Comparison of ENCODE assay signal across 8 mouse cellular contexts in the genomic region with DNA sequence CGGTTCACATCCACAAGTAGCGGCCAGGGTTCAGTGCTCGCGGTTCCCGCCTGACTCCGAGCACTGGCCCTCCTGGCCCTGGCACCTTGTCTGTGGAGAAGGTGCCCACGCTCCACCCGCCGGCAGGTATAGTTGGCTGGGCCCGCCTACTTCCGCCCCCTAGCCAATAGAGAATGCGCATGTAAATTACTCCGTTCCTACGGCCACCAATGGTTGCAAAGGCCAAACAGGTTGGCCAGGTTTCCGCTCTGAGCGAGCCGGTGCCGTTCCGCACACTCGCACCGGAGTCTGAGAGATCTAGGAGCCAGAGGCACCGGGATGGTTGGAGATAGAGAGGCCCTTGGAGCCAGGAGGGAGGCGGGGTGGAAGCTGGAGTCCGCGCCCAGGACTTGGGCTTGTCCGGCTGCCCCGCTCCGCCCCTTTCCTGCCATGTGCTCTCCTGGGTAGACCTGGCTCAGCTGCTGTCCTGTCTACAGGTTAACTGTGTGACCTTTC. TPM values are rescaled to one million over a fixed set of nuclear protein-coding genes. Genes with fewer than 3 reads are reported as not detected.
DNase-seq lines count a peak whose midpoint lies in the region; ATAC-seq lines count a peak whose summit lies in the region.

No protein-coding gene starts in this region.

- 2% methylated on average over 28 of the region's 28 CpGs for WGBS in heart, embryonic 10.5 days
- WGBS in embryonic facial prominence, embryonic 13.5 days = 1% methylated on average over 28 of the region's 28 CpGs
- 3% methylated on average over 28 of the region's 28 CpGs for WGBS in heart, embryonic 16.5 days
- 11% methylated on average over 28 of the region's 28 CpGs for WGBS in liver, embryonic 13.5 days (ENCODE audit: insufficient replicate concordance)
- under 1% methylated on average over 28 of the region's 28 CpGs for WGBS in stomach, embryonic 14.5 days

- H3K9ac ChIP-seq in embryonic facial prominence, embryonic 13.5 days = peak overlapping the region; percentile 67
- H3K9ac ChIP-seq in heart, embryonic 16.5 days (ENCODE audit: low read length) = peak overlapping the region; percentile 52
- peak overlapping the region; percentile 61 for H3K9ac ChIP-seq in liver, embryonic 13.5 days
- peak overlapping the region; percentile 4; the same call in 1 of the 2 replicates for H3K9ac ChIP-seq in stomach, embryonic 14.5 days (replicated peaks; ENCODE audit: low read depth, low read length)

- DNase-seq in heart, embryonic 10.5 days (ENCODE audit: low spot score) = peak; percentile 90
- no peak for DNase-seq in heart, adult 9 months (ENCODE audit: low spot score in 2 of 2)
- DNase-seq in kidney, postnatal 10 days = peak; percentile 91
- DNase-seq in liver, embryonic 13.5 days = peak; percentile 70

- H3K4me2 ChIP-seq in embryonic facial prominence, embryonic 13.5 days = peak overlapping the region; percentile 86
- H3K4me2 ChIP-seq in heart, embryonic 16.5 days (ENCODE audit: low read depth, low read length) = peak overlapping the region; percentile 81
- peak overlapping the region; percentile 75 for H3K4me2 ChIP-seq in liver, embryonic 13.5 days
- peak overlapping the region; percentile 48 for H3K4me2 ChIP-seq in stomach, embryonic 14.5 days (replicated peaks; ENCODE audit: low read depth, low read length)

- H3K27ac ChIP-seq in heart, embryonic 10.5 days = peak overlapping the region; percentile 81
- peak overlapping the region; percentile 29; the same call in 1 of the 2 replicates for H3K27ac ChIP-seq in embryonic facial prominence, embryonic 13.5 days
- H3K27ac ChIP-seq in heart, embryonic 16.5 days (ENCODE audit: low read length) = peak overlapping the region; percentile 30; the same call in 1 of the 2 replicates
- H3K27ac ChIP-seq in liver, embryonic 13.5 days = peak overlapping the region; percentile 29; the same call in 1 of the 2 replicates
- peak overlapping the region; percentile 44; the same call in 1 of the 2 replicates for H3K27ac ChIP-seq in stomach, embryonic 14.5 days (ENCODE audit: low read length)

- peak; percentile 75 for ATAC-seq in embryonic facial prominence, embryonic 13.5 days (ENCODE audit: insufficient number of reproducible peaks, insufficient read depth, low FRiP score, low TSS enrichment, low read depth)
- ATAC-seq in heart, embryonic 16.5 days (replicated peaks; ENCODE audit: extremely low read depth, insufficient read depth, low FRiP score) = peak; percentile 42; the same call in 1 of the 2 replicates
- peak; percentile 82 for ATAC-seq in liver, embryonic 13.5 days (ENCODE audit: low read depth)
- ATAC-seq in monocyte, adult 5-6 weeks (replicated peaks; ENCODE audit: insufficient number of reproducible peaks, low FRiP score, low TSS enrichment, poor library complexity, severe bottlenecking) = peak; percentile 38
- ATAC-seq in stomach, embryonic 14.5 days (ENCODE audit: insufficient number of reproducible peaks, insufficient read depth, low FRiP score, low read depth) = peak; percentile 94

- no peaks in the 10 kb centered on the region for H3K36me3 ChIP-seq in heart, embryonic 10.5 days
- H3K36me3 ChIP-seq in embryonic facial prominence, embryonic 13.5 days = no peaks in the 10 kb centered on the region
- no peaks in the 10 kb centered on the region for H3K36me3 ChIP-seq in heart, embryonic 16.5 days (ENCODE audit: control insufficient read depth, insufficient read depth)
- no peaks in the 10 kb centered on the region for H3K36me3 ChIP-seq in liver, embryonic 13.5 days
- H3K36me3 ChIP-seq in stomach, embryonic 14.5 days (ENCODE audit: control insufficient read depth, insufficient read depth, low read length) = no peaks in the 10 kb centered on the region

- H3K9me3 ChIP-seq in heart, embryonic 10.5 days = no peaks in the 10 kb centered on the region
- H3K9me3 ChIP-seq in embryonic facial prominence, embryonic 13.5 days = no peaks in the 10 kb centered on the region; the same call in 1 of the 2 replicates
- H3K9me3 ChIP-seq in heart, embryonic 16.5 days (replicated peaks; ENCODE audit: control insufficient read depth, low read length) = 0 out of 2 replicates have a peak, but pooled peaks cover 2% of the 10 kb centered on the region
- H3K9me3 ChIP-seq in liver, embryonic 13.5 days (replicated peaks) = no peaks in the 10 kb centered on the region
- H3K9me3 ChIP-seq in stomach, embryonic 14.5 days (ENCODE audit: control insufficient read depth, low read depth, low read length) = no peaks in the 10 kb centered on the region

- peaks cover 24% of the 10 kb centered on the region for H3K4me1 ChIP-seq in heart, embryonic 10.5 days
- H3K4me1 ChIP-seq in embryonic facial prominence, embryonic 13.5 days = peaks cover 12% of the 10 kb centered on the region
- peaks cover 15% of the 10 kb centered on the region for H3K4me1 ChIP-seq in heart, embryonic 16.5 days (ENCODE audit: control insufficient read depth, insufficient read depth, low read length)
- peaks cover 41% of the 10 kb centered on the region for H3K4me1 ChIP-seq in liver, embryonic 13.5 days (replicated peaks)
- peaks cover 7% of the 10 kb centered on the region; the same call in 1 of the 2 replicates for H3K4me1 ChIP-seq in stomach, embryonic 14.5 days (ENCODE audit: control insufficient read depth, insufficient read depth, low read length)

- no peaks in the 10 kb centered on the region for H3K27me3 ChIP-seq in heart, embryonic 10.5 days (ENCODE audit: insufficient read depth, poor library complexity, severe bottlenecking)
- no peaks in the 10 kb centered on the region for H3K27me3 ChIP-seq in embryonic facial prominence, embryonic 13.5 days
- no peaks in the 10 kb centered on the region for H3K27me3 ChIP-seq in heart, embryonic 16.5 days (ENCODE audit: control insufficient read depth, insufficient read depth, low read length)
- no peaks in the 10 kb centered on the region for H3K27me3 ChIP-seq in liver, embryonic 13.5 days
- no peaks in the 10 kb centered on the region for H3K27me3 ChIP-seq in stomach, embryonic 14.5 days (ENCODE audit: control insufficient read depth, insufficient read depth, low read length)

- H3K4me3 ChIP-seq in heart, embryonic 10.5 days = peak overlapping the region; percentile 65
- peak overlapping the region; percentile 52 for H3K4me3 ChIP-seq in embryonic facial prominence, embryonic 13.5 days
- peak overlapping the region; percentile 52 for H3K4me3 ChIP-seq in heart, embryonic 16.5 days (ENCODE audit: low read length)
- peak overlapping the region; percentile 54 for H3K4me3 ChIP-seq in liver, embryonic 13.5 days (replicated peaks)
- H3K4me3 ChIP-seq in stomach, embryonic 14.5 days (ENCODE audit: low read depth, low read length) = peak overlapping the region; percentile 29

RNA-seq across cellular contexts. Expression of gene Myh9, which starts 15.7 kb away (rescaled TPM):
- polyA plus RNA-seq in heart, embryonic 10.5 days (2016; fragmentation: Nextera tagmentation; extraction: Ambion mirVana) = 34.5 and 37.5 TPM in 2 replicates
- 36.2 and 41.0 TPM in 2 replicates for polyA plus RNA-seq in embryonic facial prominence, embryonic 13.5 days (2015; fragmentation: Nextera tagmentation; extraction: Ambion mirVana)
- polyA plus RNA-seq in heart, embryonic 16.5 days (2015; fragmentation: Nextera tagmentation; extraction: Ambion mirVana) = 22.8 and 29.7 TPM in 2 replicates
- 18.3 and 22.2 TPM in 2 replicates for polyA plus RNA-seq in liver, embryonic 13.5 days (2015; fragmentation: Nextera tagmentation; extraction: Ambion mirVana)
- total RNA-seq in monocyte, adult 5-6 weeks (2017) = 908 to 1,221 TPM (median 925 TPM) in 3 replicates
- 75.4 and 77.1 TPM in 2 replicates for polyA plus RNA-seq in stomach, embryonic 14.5 days (2014; fragmentation: Nextera tagmentation; extraction: Ambion mirVana)

Comparison
In these comparisons a context has a peak if more than half of its experiments do, and no peak if none do; other contexts are left out.
1. DNase-seq: peak in heart, embryonic 10.5 days (single experiment), kidney, postnatal 10 days (single experiment) and liver, embryonic 13.5 days (single experiment); none in heart, adult 9 months (0 of 2).
2. H3K27ac ChIP-seq: peak in every context shown above with its lines; median percentile 81 in heart, embryonic 10.5 days; 44 in stomach, embryonic 14.5 days; 30 in heart, embryonic 16.5 days; 29 in embryonic facial prominence, embryonic 13.5 days; 29 in liver, embryonic 13.5 days.
3. ATAC-seq: peak in every context shown above with its lines; median percentile 94 in stomach, embryonic 14.5 days; 82 in liver, embryonic 13.5 days; 75 in embryonic facial prominence, embryonic 13.5 days; 42 in heart, embryonic 16.5 days; 38 in monocyte, adult 5-6 weeks.
4. H3K9ac ChIP-seq: peak in every context shown above with its lines; median percentile 67 in embryonic facial prominence, embryonic 13.5 days; 61 in liver, embryonic 13.5 days; 52 in heart, embryonic 16.5 days; 4 in stomach, embryonic 14.5 days.
5. Peak in every context shown above with its lines, with median percentiles within 50 percentile points of each other: H3K4me3 ChIP-seq and H3K4me2 ChIP-seq.